Mouse (Mus musculus) testis, adult 2 months (tissue): Measurements from ENCODE around the gene Yap1.

Experiments used
- CTCF ChIP-seq: fragments of 200-500 bp; IDR thresholded peaks from 2 replicates; pipeline ENCODE4 v1.5.1; 2012; ENCODE audit warnings: low read depth, mild to moderate bottlenecking, inconsistent platforms, low read length, moderate library complexity; ENCODE audit not compliant: control insufficient read depth, insufficient read depth, insufficient replicate concordance
- POLR2A ChIP-seq: fragments of 200-500 bp; IDR thresholded peaks from 2 replicates; pipeline ENCODE4 v1.6.1; 2012; ENCODE audit warnings: low read depth, mild to moderate bottlenecking, inconsistent platforms, low read length, moderate library complexity; ENCODE audit not compliant: control insufficient read depth

GRCm38 (mm10) chr9:7897502-7897901 lies 106.9 kb downstream of the Yap1 start:
- TF ChIP-seq CTCF (peak; percentile 64; the same call in 1 of the 2 replicates), POLR2A (no peak)
